Mouse (Mus musculus): ENCODE data around the gene Lrrc73.

The Lrrc73 gene

GRCm38 (mm10) chr17:46262201-46262694, 8.9 kb downstream of the Lrrc73 start:
- no peak for DNase-seq

GRCm38 (mm10) chr17:46265502-46265901, 12.2 kb downstream of the Lrrc73 start:
- DNase-seq, result no peak

- DNase-seq, result peak; percentile 85
These were observed 12.7 kb downstream of the Lrrc73 start for GRCm38 (mm10) chr17:46265918-46266618.

GRCm38 (mm10) chr17:46266986-46267385, 13.7 kb downstream of the Lrrc73 start:
- no peak for DNase-seq

- no peak for DNase-seq
These were observed 14.2 kb downstream of the Lrrc73 start for GRCm38 (mm10) chr17:46267511-46267910.

- no peak for DNase-seq
These were observed 14.8 kb downstream of the Lrrc73 start for GRCm38 (mm10) chr17:46268026-46268720.

- DNase-seq, result no peak
These were observed 16.6 kb downstream of the Lrrc73 start for GRCm38 (mm10) chr17:46269771-46270534.

- DNase-seq, result peak; percentile 85
These were observed 18.7 kb downstream of the Lrrc73 start for GRCm38 (mm10) chr17:46272058-46272457.

- no peak for DNase-seq
These were observed 19.3 kb downstream of the Lrrc73 start for GRCm38 (mm10) chr17:46272675-46273074.

GRCm38 (mm10) chr17:46273803-46274236, 20.5 kb downstream of the Lrrc73 start:
- DNase-seq, result no peak

GRCm38 (mm10) chr17:46274465-46274864, 21.1 kb downstream of the Lrrc73 start:
- no peak for DNase-seq

- DNase-seq, result no peak
These were observed 21.7 kb downstream of the Lrrc73 start for GRCm38 (mm10) chr17:46275034-46275433.

- DNase-seq, result no peak
These were observed 22.2 kb downstream of the Lrrc73 start for GRCm38 (mm10) chr17:46275506-46275905.

GRCm38 (mm10) chr17:46277586-46277985, 24.3 kb downstream of the Lrrc73 start:
- DNase-seq, result no peak

- DNase-seq, result no peak
These were observed 24.9 kb downstream of the Lrrc73 start for GRCm38 (mm10) chr17:46278011-46278765.

- DNase-seq, result peak; percentile 76
These were observed 29.3 kb downstream of the Lrrc73 start, which contains the start of gene Tjap1 for GRCm38 (mm10) chr17:46282483-46283123. Gene Tjap1 (minus strand): TSS chr17:46283026.

- no peak for DNase-seq
These were observed 29.8 kb downstream of the Lrrc73 start for GRCm38 (mm10) chr17:46283140-46283539.

- no peak for DNase-seq
These were observed 30.6 kb downstream of the Lrrc73 start for GRCm38 (mm10) chr17:46283911-46284310.

GRCm38 (mm10) chr17:46284653-46285052, 31.3 kb downstream of the Lrrc73 start:
- no peak for DNase-seq

GRCm38 (mm10) chr17:46285407-46285806, 32.1 kb downstream of the Lrrc73 start:
- no peak for DNase-seq

GRCm38 (mm10) chr17:46287678-46288095, 34.4 kb downstream of the Lrrc73 start:
- no peak for DNase-seq

GRCm38 (mm10) chr17:46296601-46297000, 43.3 kb downstream of the Lrrc73 start:
- no peak for DNase-seq
